Mouse (Mus musculus) C2C12 (cell line): ENCODE results near the gene Dock4. TPM values are rescaled to one million over a fixed set of nuclear protein-coding genes. Genes with fewer than 3 reads are reported as not detected.
"Not testable (repeated sequence)": the region's sequence is repeated elsewhere in the genome, so short reads cannot be mapped to it uniquely, and the experiment has no call there.

Source experiments
- H3K27me3 ChIP-seq: one replicate; pipeline ENCODE4 v1.6.1; 2011; ENCODE audit not compliant: control insufficient read depth, insufficient read depth, insufficient read length
- H3K36me3 ChIP-seq: one replicate; pipeline ENCODE4 v1.6.1; 2011; ENCODE audit not compliant: control insufficient read depth, insufficient read depth
- H3K4me3 ChIP-seq: one replicate; pipeline ENCODE4 v1.5.1; 2011; ENCODE audit warnings: mild to moderate bottlenecking, control low read depth; ENCODE audit not compliant: poor library complexity, insufficient read depth, severe bottlenecking
- H3K79me2 ChIP-seq: one replicate; pipeline ENCODE4 v1.6.1; 2011; ENCODE audit not compliant: control insufficient read depth, insufficient read depth
- H3K79me3 ChIP-seq: one replicate; pipeline ENCODE4 v1.6.1; 2011; ENCODE audit warnings: low read depth, control low read depth
- H3ac ChIP-seq: one replicate; pipeline ENCODE3; 2011; ENCODE audit warnings: low read depth; ENCODE audit not compliant: control insufficient read depth, insufficient read length
- CEBPB ChIP-seq: IDR thresholded peaks from one replicate; pipeline ENCODE4 v1.6.1; 2011; ENCODE audit warnings: low read depth, mild to moderate bottlenecking, control low read depth, moderate library complexity
- CTCF ChIP-seq: IDR thresholded peaks from one replicate; pipeline ENCODE4 v1.5.1; 2011; ENCODE audit not compliant: control insufficient read depth, insufficient read depth, insufficient read length
- FOSL1 ChIP-seq: IDR thresholded peaks from one replicate; pipeline ENCODE4 v1.8.0; 2011; ENCODE audit warnings: mild to moderate bottlenecking, low read length; ENCODE audit not compliant: poor library complexity, insufficient read depth, severe bottlenecking
- MAX ChIP-seq: IDR thresholded peaks from one replicate; pipeline ENCODE4 v1.6.1; 2011; ENCODE audit warnings: mild to moderate bottlenecking, control low read depth
- MYOD1 ChIP-seq: IDR thresholded peaks from one replicate; pipeline ENCODE4 v1.6.1; 2011; ENCODE audit warnings: low read depth; ENCODE audit not compliant: control insufficient read depth, insufficient read length
- MYOG ChIP-seq: IDR thresholded peaks from one replicate; pipeline ENCODE4 v1.6.1; 2011; ENCODE audit not compliant: control insufficient read depth, insufficient read length; ENCODE audit errors: extremely low read depth
- USF1 ChIP-seq: IDR thresholded peaks from one replicate; pipeline ENCODE4 v1.6.1; 2011; ENCODE audit warnings: low read depth, mild to moderate bottlenecking, control low read depth, moderate library complexity
- polyA plus RNA-seq: library from polyadenylated mRNA; unstranded; fragments of >200 nt; fragmentation: generic; extraction: Trizol; gene quantifications from one replicate; pipeline ENCODE4 v1.2.1, GENCODE M21; 2012; ENCODE audit warnings: missing spikeins

Gene Dock4
- polyA plus RNA-seq, 1 experiment = 0.80 TPM

GRCm38 (mm10) chr12:40842991-40843390 lies 397.2 kb downstream of the Dock4 start:
- TF ChIP-seq CTCF (no peak), CEBPB (no peak), MYOD1 (no peak), MAX (no peak), FOSL1 (no peak)
- Histone ChIP-seq H3K79me3 (no peaks in the 10 kb centered on the region), H3K79me2 (no peaks in the 10 kb centered on the region), H3K4me3 (no peak overlapping the region), H3ac (no peak overlapping the region), H3K36me3 (no peaks in the 10 kb centered on the region), H3K27me3 (no peaks in the 10 kb centered on the region)

- no peaks in the 10 kb centered on the region for H3K79me3 ChIP-seq
- H3K36me3 ChIP-seq = no peaks in the 10 kb centered on the region
- H3K27me3 ChIP-seq = no peaks in the 10 kb centered on the region
- H3ac ChIP-seq = no peak overlapping the region
- H3K79me2 ChIP-seq = no peaks in the 10 kb centered on the region
- no peak overlapping the region for H3K4me3 ChIP-seq
- TF ChIP-seq MYOD1 = no peak
- TF ChIP-seq CTCF = no peak
- no peak for TF ChIP-seq MAX
- no peak for TF ChIP-seq FOSL1
- no peak for TF ChIP-seq MYOG
- no peak for TF ChIP-seq CEBPB
- TF ChIP-seq USF1 = no peak
Measured at GRCm38 (mm10) chr12:40843474-40844080, 397.8 kb downstream of the Dock4 start.

GRCm38 (mm10) chr12:40844324-40844723 lies 398.6 kb downstream of the Dock4 start:
- no peaks in the 10 kb centered on the region for H3K36me3 ChIP-seq
- H3ac ChIP-seq = no peak overlapping the region
- H3K79me3 ChIP-seq = no peaks in the 10 kb centered on the region
- H3K27me3 ChIP-seq = no peaks in the 10 kb centered on the region
- TF ChIP-seq USF1 = no peak
- TF ChIP-seq MYOD1 = no peak
- TF ChIP-seq CEBPB = no peak
- TF ChIP-seq CTCF = no peak
- TF ChIP-seq MYOG = no peak
- no peak for TF ChIP-seq FOSL1
- no peak for TF ChIP-seq MAX
- no peak overlapping the region for H3K4me3 ChIP-seq
- no peaks in the 10 kb centered on the region for H3K79me2 ChIP-seq

- no peak for TF ChIP-seq MYOG
- no peak for TF ChIP-seq CEBPB
- TF ChIP-seq CTCF = no peak
- no peak for TF ChIP-seq MYOD1
- no peak for TF ChIP-seq MAX
- TF ChIP-seq USF1 = no peak
- TF ChIP-seq FOSL1 = no peak
- Histone ChIP-seq H3K79me3 (no peaks in the 10 kb centered on the region), H3K79me2 (no peaks in the 10 kb centered on the region), H3K36me3 (no peaks in the 10 kb centered on the region), H3ac (no peak overlapping the region), H3K27me3 (no peaks in the 10 kb centered on the region), H3K4me3 (no peak overlapping the region)
Measured at GRCm38 (mm10) chr12:40854705-40855367, 409.1 kb downstream of the Dock4 start.

- no peak for TF ChIP-seq USF1
- no peak for TF ChIP-seq CEBPB
- TF ChIP-seq MYOG = no peak
- TF ChIP-seq FOSL1 = no peak
- no peak for TF ChIP-seq MAX
- TF ChIP-seq MYOD1 = no peak
- TF ChIP-seq CTCF = no peak
- H3K79me3 ChIP-seq = no peaks in the 10 kb centered on the region
- no peak overlapping the region for H3ac ChIP-seq
- H3K36me3 ChIP-seq = no peaks in the 10 kb centered on the region
- H3K27me3 ChIP-seq = no peaks in the 10 kb centered on the region
- no peaks in the 10 kb centered on the region for H3K79me2 ChIP-seq
- H3K4me3 ChIP-seq = no peak overlapping the region
Measured at GRCm38 (mm10) chr12:40857466-40857865, 411.7 kb downstream of the Dock4 start.

- H3K36me3 ChIP-seq, H3K79me3 ChIP-seq, H3K79me2 ChIP-seq, H3K27me3 ChIP-seq, H3ac ChIP-seq, H3K4me3 ChIP-seq: not testable (repeated sequence)
Measured at GRCm38 (mm10) chr12:40858763-40859162, 413.0 kb downstream of the Dock4 start.
